Mouse (Mus musculus) left cerebral cortex, postnatal 25 days (tissue): Measurements from ENCODE around the gene Gper1. TPM values are rescaled to one million over a fixed set of nuclear protein-coding genes. Genes with fewer than 3 reads are reported as not detected.

ENCODE experiments used
- DNase-seq, 2 experiments: peaks; one replicate each; pipeline ENCODE4 v3.0.0; 2022; ENCODE audit warnings: low spot score in 2 of 2, mixed read lengths in 1 of 2
- intact Hi-C: fragments of 180-260 bp; cut with DNase I; formaldehyde crosslinking; loops from one replicate; pipeline ENCODE4 v1.15.1; 2025
- total RNA-seq, 2 experiments: library from RNA; stranded (reverse); gene quantifications; 2 replicates each; pipeline ENCODE4 v1.2.3; 2021

The Gper1 gene
- total RNA-seq, 2 experiments from 2014 or later, result 3.0 to 3.3 TPM

DNA sequence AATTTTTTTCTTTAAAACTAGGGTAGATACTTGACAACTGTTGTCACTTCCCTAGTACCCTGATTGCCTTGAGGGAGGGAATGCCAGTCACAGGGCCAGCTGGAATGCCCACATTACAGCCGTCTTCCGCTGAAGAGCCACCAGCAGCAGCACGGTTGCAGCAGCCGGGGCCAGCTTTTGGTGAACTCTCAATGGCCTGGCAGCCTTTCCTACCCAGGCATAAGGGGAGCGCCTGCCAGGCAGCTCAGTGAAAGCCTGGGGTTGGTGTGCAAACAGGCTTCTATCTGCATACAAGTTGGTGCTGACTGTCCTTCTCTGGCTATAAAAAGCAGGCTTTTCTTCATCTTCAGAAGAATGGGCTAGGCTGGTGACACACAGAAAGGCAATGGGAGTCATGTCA lies 17.5 kb downstream of the Gper1 start:
- intact Hi-C loops, result no loop called here
- DNase-seq, result peak in 1 of 2 experiments; percentile 53

DNA sequence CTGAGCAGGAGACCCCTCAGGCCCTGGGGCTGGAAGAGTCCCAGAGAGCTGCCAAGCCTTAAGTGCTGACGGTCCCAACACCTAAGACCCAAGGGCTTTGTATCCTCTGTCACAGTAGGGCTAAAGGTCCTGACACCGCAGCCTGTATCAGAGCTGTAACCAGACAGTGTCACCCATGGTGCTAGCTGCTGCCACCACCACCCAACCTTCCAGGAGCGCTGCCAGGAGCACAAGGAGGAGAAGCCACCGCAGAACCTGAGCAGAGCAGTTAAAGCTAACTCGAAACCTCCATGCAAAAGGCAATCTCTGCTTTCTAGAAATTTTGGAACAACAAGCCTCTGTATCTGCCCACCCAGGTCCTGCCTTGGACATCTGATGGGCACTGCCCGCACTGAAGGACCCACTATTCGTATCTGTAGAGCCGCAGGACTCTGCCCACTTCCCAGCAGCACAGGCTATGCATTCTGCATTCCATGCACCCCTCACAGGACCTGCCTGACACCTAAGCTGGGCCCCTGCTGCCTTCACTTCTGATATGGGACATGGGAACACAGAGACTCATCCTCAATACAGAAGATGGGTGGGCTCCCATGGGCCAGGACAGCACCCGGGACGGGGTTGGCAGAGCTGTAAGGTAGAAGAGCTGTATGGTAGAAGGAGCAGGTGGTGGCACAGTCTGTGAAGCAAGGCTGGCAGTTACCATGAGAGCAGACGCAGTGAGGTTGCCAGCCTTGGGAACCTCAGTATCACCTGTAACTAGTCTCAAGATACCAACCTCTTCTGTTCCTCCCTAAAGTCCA lies 18.2 kb downstream of the Gper1 start:
- DNase-seq, result no peak
- intact Hi-C loops, result no loop called here

DNA sequence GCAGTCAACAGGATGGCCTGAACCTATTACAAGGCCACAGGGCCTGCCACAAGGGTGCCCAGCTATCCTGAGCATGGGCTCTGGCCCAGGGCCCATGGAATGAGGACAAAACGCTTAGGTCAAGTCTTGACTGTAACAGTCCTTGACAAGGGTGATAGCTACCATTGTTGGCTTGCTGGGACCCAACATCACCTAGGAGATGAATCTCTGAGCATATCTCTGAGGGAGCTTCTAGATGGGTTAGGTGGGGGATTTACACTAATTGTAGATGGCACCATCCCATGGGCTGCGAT lies 18.7 kb downstream of the Gper1 start:
- intact Hi-C loops, result no loop called here
- no peak for DNase-seq

- intact Hi-C loops, result no loop called here
- no peak for DNase-seq
These were observed 19.5 kb downstream of the Gper1 start for GRCm38 (mm10) chr5:139442428-139442827.

GRCm38 (mm10) chr5:139442962-139443361 lies 20.0 kb downstream of the Gper1 start:
- no peak for DNase-seq
- intact Hi-C loops, result no loop called here

- intact Hi-C loops, result no loop called here
- no peak for DNase-seq
These were observed 22.3 kb downstream of the Gper1 start for GRCm38 (mm10) chr5:139445258-139445657.

DNA sequence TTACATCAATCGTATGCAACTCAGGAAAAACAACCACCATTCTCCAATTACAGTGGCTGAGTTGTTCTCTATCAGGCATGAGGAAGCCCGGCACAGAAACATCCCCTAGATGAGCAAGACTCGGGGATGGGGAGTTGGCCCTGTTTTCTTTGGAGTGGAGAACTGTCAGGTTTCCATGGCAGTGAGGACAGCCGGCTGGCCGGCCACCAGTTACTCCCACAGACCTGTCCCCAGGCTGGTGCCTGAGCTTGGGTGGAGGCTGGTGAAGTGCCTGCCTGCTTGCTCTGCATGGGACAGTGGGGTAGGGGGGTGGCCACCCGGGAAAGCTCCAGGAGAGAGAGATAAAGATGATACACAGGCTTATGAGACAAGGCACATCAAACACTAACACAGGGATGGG lies 25.1 kb downstream of the Gper1 start:
- DNase-seq, result peak in 1 of 2 experiments; percentile 82
- intact Hi-C loops, result no loop called here

DNA sequence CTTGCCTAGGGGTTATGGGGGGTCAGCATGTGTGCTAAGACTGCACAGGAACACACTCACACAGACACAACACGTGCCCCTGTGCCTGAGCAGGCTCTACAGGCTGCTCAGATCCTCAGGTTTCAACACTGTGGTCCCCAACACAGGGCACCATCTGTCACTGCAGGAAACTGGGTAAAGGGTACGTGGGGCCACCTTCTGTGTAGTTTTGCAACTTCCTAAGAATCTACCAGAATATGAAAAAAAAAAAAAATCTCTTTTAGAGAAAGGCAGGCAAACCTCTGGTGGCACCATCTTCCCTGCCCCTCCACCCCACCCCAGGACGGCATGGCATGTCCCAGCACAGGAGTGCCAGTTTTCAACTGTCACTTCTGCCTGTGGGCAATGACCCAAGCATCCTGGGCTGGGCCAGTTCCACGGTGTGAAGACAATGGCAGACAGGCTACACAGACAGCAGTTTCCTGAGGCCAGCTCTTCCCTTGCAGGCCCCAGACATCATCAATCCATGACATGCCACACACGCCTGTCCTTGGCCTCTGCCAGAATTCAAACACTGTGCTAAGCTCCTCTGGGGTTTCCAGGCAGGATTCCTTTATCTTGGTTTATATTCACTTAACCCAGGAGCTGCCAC lies 26.3 kb downstream of the Gper1 start:
- intact Hi-C loops, result no loop called here
- DNase-seq, result no peak

DNA sequence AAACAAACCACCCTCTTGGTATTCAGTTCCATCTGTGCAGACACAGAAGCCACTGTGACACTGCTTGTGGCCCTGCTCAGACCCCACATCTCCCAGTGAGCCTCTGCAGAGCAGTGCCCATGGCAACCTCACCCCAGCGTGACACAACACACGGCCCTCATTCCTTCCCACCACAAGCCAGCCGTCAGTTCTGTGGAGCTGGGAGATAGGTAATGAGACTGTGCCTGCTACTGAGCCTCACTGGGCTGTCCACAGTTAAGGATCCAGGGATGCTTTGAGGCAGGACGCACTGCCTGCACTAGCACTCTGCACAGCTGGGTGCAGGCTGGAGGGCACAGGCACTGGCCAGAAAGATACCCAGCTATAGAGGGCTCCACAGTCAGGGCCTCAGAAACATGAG lies 27.0 kb downstream of the Gper1 start:
- no peak for DNase-seq
- intact Hi-C loops, result no loop called here

- DNase-seq, result no peak
- intact Hi-C loops, result no loop called here
These were observed 30.1 kb downstream of the Gper1 start for GRCm38 (mm10) chr5:139453031-139453430.

DNA sequence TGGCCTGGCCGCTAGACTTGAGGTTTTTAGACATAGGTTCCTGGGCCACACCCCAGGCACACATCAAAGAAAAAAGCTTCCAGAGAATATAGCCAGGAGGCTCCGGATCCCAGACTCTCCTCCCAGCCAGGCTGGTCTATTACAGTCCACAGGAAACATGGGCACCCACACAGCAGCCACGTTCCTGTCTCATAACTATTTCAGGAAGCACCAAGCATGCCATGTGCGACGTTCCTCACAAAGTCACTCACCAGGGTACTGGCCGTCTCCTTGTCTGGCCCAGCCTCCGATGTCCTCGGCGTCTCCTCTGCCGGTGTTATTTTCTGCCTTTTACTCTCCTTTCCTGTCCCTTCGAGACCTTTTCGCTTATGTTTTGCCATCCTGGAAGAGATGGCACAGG lies 32.2 kb downstream of the Gper1 start:
- peak in 1 of 2 experiments; percentile 86 for DNase-seq
- intact Hi-C loops, result loop anchor here (5.0 kb wide), 1 partner anchor 53 kb away; no protein-coding TSS in a partner anchor

DNA sequence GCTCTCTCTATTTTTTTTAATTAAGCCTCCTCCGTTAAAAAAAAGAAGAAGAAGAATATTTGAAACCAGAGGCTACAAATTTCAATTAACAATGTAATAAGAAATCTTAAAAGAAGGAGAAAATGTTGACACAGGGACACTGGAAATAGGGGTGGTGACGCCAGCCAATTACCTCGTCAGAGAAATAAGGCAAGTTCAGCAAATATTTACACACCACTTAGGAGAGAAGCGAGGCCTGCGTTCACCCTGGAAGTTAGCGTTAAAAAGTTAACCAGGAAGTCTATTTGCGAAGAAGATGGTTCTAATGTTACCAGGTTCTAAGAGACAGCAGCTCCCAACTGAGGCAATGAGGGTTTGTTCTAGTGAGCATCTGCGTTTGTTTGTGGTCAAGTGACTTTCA lies 34.3 kb downstream of the Gper1 start:
- intact Hi-C loops, result loop anchor here (5.0 kb wide), 1 partner anchor 55 kb away; no protein-coding TSS in a partner anchor

GRCm38 (mm10) chr5:139459938-139460337 lies 37.0 kb downstream of the Gper1 start:
- intact Hi-C loops, result loop anchor here (1.0 to 5.0 kb wide), 2 partner anchors 24 to 58 kb away; partner anchors contain the start of gene Zfand2a
- peak in 1 of 2 experiments; percentile 50 for DNase-seq

More for the DNA sequence above, 34.3 kb downstream of the Gper1 start:
- DNase-seq, result no peak

- intact Hi-C loops, result loop anchor here (1.0 kb wide), 1 partner anchor 24 kb away; the partner anchor contains the start of gene Zfand2a
- DNase-seq, result peak; percentile 99 to 100
These were observed 37.6 kb downstream of the Gper1 start, which contains the start of gene 3110082I17Rik for GRCm38 (mm10) chr5:139460384-139461067. Gene 3110082I17Rik, minus strand, starts transcription at chr5:139460527.

GRCm38 (mm10) chr5:139464874-139465273 lies 41.9 kb downstream of the Gper1 start:
- intact Hi-C loops, result no loop called here
- DNase-seq, result no peak

DNA sequence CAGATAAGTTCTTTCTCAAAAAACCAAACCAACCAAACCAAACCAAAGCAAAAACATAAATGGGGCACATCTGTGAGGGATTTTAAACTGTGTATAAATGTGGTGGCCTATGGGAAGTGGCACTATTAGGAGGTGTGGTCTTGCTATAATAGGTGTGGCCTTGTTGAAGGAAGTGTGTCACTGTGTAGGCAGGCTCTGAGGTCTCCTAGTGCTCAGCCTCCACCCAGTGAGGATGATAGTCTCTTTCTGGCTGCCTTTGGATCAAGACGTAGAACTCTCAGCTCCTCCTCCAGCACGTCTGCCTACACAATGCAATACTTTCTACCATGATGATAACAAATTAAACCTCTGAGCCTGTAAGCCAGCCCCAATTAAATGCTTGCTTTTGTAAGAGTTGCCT lies 43.4 kb downstream of the Gper1 start:
- intact Hi-C loops, result no loop called here
- no peak for DNase-seq

- DNase-seq, result no peak
- intact Hi-C loops, result no loop called here
These were observed 43.9 kb downstream of the Gper1 start for GRCm38 (mm10) chr5:139466801-139467200.

GRCm38 (mm10) chr5:139467998-139468397 lies 45.0 kb downstream of the Gper1 start:
- intact Hi-C loops, result loop anchor here (2.0 kb wide), 1 partner anchor 103 kb away; no protein-coding TSS in a partner anchor
- peak in 1 of 2 experiments; percentile 66 for DNase-seq

DNA sequence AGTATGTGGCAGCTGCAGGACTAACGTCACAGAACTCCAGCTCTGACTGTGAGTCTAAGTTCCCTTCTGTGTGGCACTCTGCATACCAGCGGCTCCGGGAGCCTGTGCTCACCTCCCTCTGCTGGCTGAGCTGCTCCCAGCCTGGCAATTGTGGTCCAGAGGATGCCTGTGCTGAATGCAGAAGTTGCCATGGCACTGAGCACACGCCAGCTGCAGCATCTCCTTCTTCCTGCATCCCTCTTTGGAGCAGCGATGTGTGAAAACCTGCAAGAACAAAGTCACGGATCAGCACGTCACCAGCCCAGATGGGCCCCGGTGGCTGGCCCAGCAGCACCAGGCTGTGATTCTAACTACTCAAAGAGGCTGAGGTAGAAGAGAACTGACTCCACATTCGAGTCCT lies 51.8 kb downstream of the Gper1 start:
- peak; percentile 41 to 63 for DNase-seq
- intact Hi-C loops, result no loop called here
